Mouse (Mus musculus): Measurements from ENCODE around the gene Scgb1b18. TPM values are rescaled to one million over a fixed set of nuclear protein-coding genes. Genes with fewer than 3 reads are reported as not detected.

Gene Scgb1b18
- not detected for polyA plus RNA-seq (2017; shearing (Covaris generic))

GRCm38 (mm10) chr7:33185268-33185667, at the start of gene Scgb1b18:
Scgb1b18 (plus strand) TSS chr7:33185568.

GRCm38 (mm10) chr7:33173764-33174163, 11.6 kb upstream of the Scgb1b18 start, which contains the start of gene Scgb2b18:
Scgb2b18 (minus strand) TSS chr7:33173864.

Other genes with a start within 250 kb of the Scgb1b18 start
- not detected for gene Scgb2b17, start 129.0 kb upstream of the Scgb1b18 start, polyA plus RNA-seq (2017; shearing (Covaris generic))
- not detected for gene Scgb1b17, start 122.1 kb upstream of the Scgb1b18 start, polyA plus RNA-seq (2017; shearing (Covaris generic))
- not detected for gene Scgb2b18, start 11.7 kb upstream of the Scgb1b18 start, polyA plus RNA-seq (2017; shearing (Covaris generic))
- not detected for gene Scgb2b19, start 94.8 kb downstream of the Scgb1b18 start, polyA plus RNA-seq (2017; shearing (Covaris generic))
- gene Scgb1b19, start 101.7 kb downstream of the Scgb1b18 start, polyA plus RNA-seq (2017; shearing (Covaris generic)), result not detected
- not detected for gene Scgb2b20, start 180.8 kb downstream of the Scgb1b18 start, polyA plus RNA-seq (2017; shearing (Covaris generic))
- gene Scgb1b20, start 187.7 kb downstream of the Scgb1b18 start, polyA plus RNA-seq (2017; shearing (Covaris generic)), result not detected

All from effector memory CD4-positive, alpha-beta T cell, adult 5 months (primary cell).